In genomic region chr5:134891552-134891951, GRCm38 (mm10) we compare ENCODE assay signal across 15 mouse cellular contexts. TPM values are rescaled to one million over a fixed set of nuclear protein-coding genes. Genes with fewer than 3 reads are reported as not detected.
DNase-seq lines count a peak whose midpoint lies in the region; ATAC-seq and TF ChIP-seq lines count a peak whose summit lies in the region.
"Had no signal": no experiment of that assay in that cellular context is flagged by ENCODE, and none has a peak within 500 bp of the region (broad histone marks: within the 10 kb centered on the region; RNA-seq: fewer than 3 reads in every experiment).

No protein-coding gene starts in this region.

- H3K27ac ChIP-seq in brown adipose tissue, adult 24 weeks (replicated peaks; ENCODE audit: low read depth, low read length): peak overlapping the region; percentile 98
- H3K27ac ChIP-seq in lung, embryonic 14.5 days (ENCODE audit: low read depth): peak overlapping the region; percentile 85
- H3K27ac ChIP-seq in forebrain, embryonic 16.5 days (ENCODE audit: low read length): no peak overlapping the region
- H3K27ac ChIP-seq: forebrain, embryonic 15.5 days; midbrain, embryonic 10.5 days had no signal

- peak; percentile 56 to 81 for DNase-seq in heart, adult 18-20 months
- peak; percentile 32 to 42 for DNase-seq in heart, postnatal 36 days
- DNase-seq in lung, embryonic 14.5 days: peak; percentile 28
- DNase-seq in right cerebral cortex, postnatal 25 days: no peak
- no peak for DNase-seq in thymus, postnatal 36 days
- DNase-seq: right cerebral cortex, postnatal 4 days had no signal

- 68% methylated on average over 8 of the region's 8 CpGs for WGBS in lung, embryonic 14.5 days
- WGBS in forebrain, embryonic 16.5 days: 54% methylated on average over 8 of the region's 8 CpGs

- intact Hi-C loops in heart, postnatal 36 days (cut with DNase I): no loop called here

- no peak overlapping the region for H3K4me2 ChIP-seq in lung, embryonic 14.5 days
- H3K4me2 ChIP-seq in forebrain, embryonic 16.5 days (ENCODE audit: low read length): no peak overlapping the region
- H3K4me2 ChIP-seq: forebrain, embryonic 15.5 days had no signal

- H3K4me1 ChIP-seq in brown adipose tissue, adult 24 weeks (ENCODE audit: control insufficient read depth, insufficient read depth, insufficient read length, low read length): peaks cover 18% of the 10 kb centered on the region
- peaks cover 17% of the 10 kb centered on the region; the same call in 1 of the 2 replicates for H3K4me1 ChIP-seq in lung, embryonic 14.5 days (ENCODE audit: insufficient read depth)
- H3K4me1 ChIP-seq in forebrain, embryonic 16.5 days (replicated peaks; ENCODE audit: control insufficient read depth, insufficient read depth, low read length): no peaks in the 10 kb centered on the region
- H3K4me1 ChIP-seq: forebrain, embryonic 15.5 days had no signal

- H3K36me3 ChIP-seq in lung, embryonic 14.5 days (ENCODE audit: insufficient read depth): no peaks in the 10 kb centered on the region
- no peaks in the 10 kb centered on the region for H3K36me3 ChIP-seq in forebrain, embryonic 16.5 days (ENCODE audit: control insufficient read depth, insufficient read depth)
- H3K36me3 ChIP-seq: forebrain, embryonic 15.5 days; midbrain, embryonic 10.5 days had no signal

- H3K9ac ChIP-seq in lung, embryonic 14.5 days: no peak overlapping the region
- no peak overlapping the region for H3K9ac ChIP-seq in forebrain, embryonic 16.5 days (replicated peaks; ENCODE audit: low read depth, low read length)
- H3K9ac ChIP-seq: forebrain, embryonic 15.5 days had no signal

- no peak for TF ChIP-seq CTCF in lung, embryonic 14.5 days (IDR thresholded peaks at IDR 0.05; ENCODE audit: low read depth)

- no peaks in the 10 kb centered on the region for H3K9me3 ChIP-seq in lung, embryonic 14.5 days (ENCODE audit: low read depth, low read length)
- no peaks in the 10 kb centered on the region for H3K9me3 ChIP-seq in forebrain, embryonic 16.5 days (ENCODE audit: control insufficient read depth, low read length)
- H3K9me3 ChIP-seq: forebrain, embryonic 15.5 days; midbrain, embryonic 10.5 days had no signal

- no peaks in the 10 kb centered on the region for H3K27me3 ChIP-seq in lung, embryonic 14.5 days (ENCODE audit: insufficient read depth, low read length)
- no peaks in the 10 kb centered on the region for H3K27me3 ChIP-seq in forebrain, embryonic 16.5 days (replicated peaks; ENCODE audit: control insufficient read depth, insufficient read depth, low read length)
- H3K27me3 ChIP-seq: forebrain, embryonic 15.5 days had no signal

- no peak overlapping the region for H3K4me3 ChIP-seq in brown adipose tissue, adult 24 weeks (ENCODE audit: insufficient read depth, low read depth, low read length)
- no peak overlapping the region for H3K4me3 ChIP-seq in lung, embryonic 14.5 days (ENCODE audit: low read depth, low read length)
- no peak overlapping the region for H3K4me3 ChIP-seq in forebrain, embryonic 16.5 days (replicated peaks; ENCODE audit: low read length)
- H3K4me3 ChIP-seq: forebrain, embryonic 15.5 days; midbrain, embryonic 10.5 days had no signal

- no peak for ATAC-seq in lung, embryonic 14.5 days (ENCODE audit: insufficient read depth)
- no peak for ATAC-seq in forebrain, embryonic 16.5 days
- ATAC-seq: activated CD4-positive, CD25-positive, alpha-beta regulatory T cell, adult 4 months; forebrain, embryonic 15.5 days had no signal

RNA-seq across cellular contexts. Expression of gene Tmem270, which starts 15.0 kb away (rescaled TPM):
- not detected in 2 replicates for polyA plus RNA-seq in brown adipose tissue, adult 24 weeks (2012; ENCODE audit: insufficient read depth, insufficient read length, missing spikeins)
- not detected for total RNA-seq in heart, adult 18-20 months (2021)
- total RNA-seq in heart, postnatal 36 days (2021): not detected
- not detected in 2 replicates for polyA plus RNA-seq in lung, embryonic 14.5 days (2014; fragmentation: Nextera tagmentation; extraction: Ambion mirVana)
- not detected in 2 replicates for polyA plus RNA-seq in forebrain, embryonic 16.5 days (2015; fragmentation: Nextera tagmentation; extraction: Ambion mirVana)
- total RNA-seq: heart, postnatal 10 days had no signal
- polyA plus RNA-seq: activated CD4-positive, CD25-positive, alpha-beta regulatory T cell, adult 4 months; brain, embryonic 14.5 days; forebrain, embryonic 15.5 days; limb, embryonic 14.5 days; midbrain, embryonic 10.5 days; neural tube, embryonic 11.5 days had no signal

RNA-seq across cellular contexts. Expression of gene Cldn13, which starts 23.8 kb away (rescaled TPM):
- not detected in 2 replicates for polyA plus RNA-seq in brown adipose tissue, adult 24 weeks (2012; ENCODE audit: insufficient read depth, insufficient read length, missing spikeins)
- total RNA-seq in heart, adult 18-20 months (2021): not detected
- total RNA-seq in heart, postnatal 36 days (2021): not detected
- polyA plus RNA-seq in lung, embryonic 14.5 days (2014; fragmentation: Nextera tagmentation; extraction: Ambion mirVana): 0.39 TPM in 1 of 2 replicates, not detected in the other
- not detected in 2 replicates for polyA plus RNA-seq in forebrain, embryonic 16.5 days (2015; fragmentation: Nextera tagmentation; extraction: Ambion mirVana)
- total RNA-seq: heart, postnatal 10 days had no signal
- polyA plus RNA-seq: forebrain, embryonic 15.5 days had no signal

RNA-seq across cellular contexts. Expression of gene Mettl27, which starts 40.6 kb away (rescaled TPM):
- polyA plus RNA-seq in brown adipose tissue, adult 24 weeks (2012; ENCODE audit: insufficient read depth, insufficient read length, missing spikeins): 6.3 and 9.3 TPM in 2 replicates
- total RNA-seq in heart, adult 18-20 months (2021): 1 to 10 TPM; 5.7 to 7.2 TPM
- 1 to 10 TPM; 7.3 to 7.5 TPM for total RNA-seq in heart, postnatal 36 days (2021)
- polyA plus RNA-seq in lung, embryonic 14.5 days (2014; fragmentation: Nextera tagmentation; extraction: Ambion mirVana): 23.0 and 23.9 TPM in 2 replicates
- 8.4 and 10.6 TPM in 2 replicates for polyA plus RNA-seq in forebrain, embryonic 16.5 days (2015; fragmentation: Nextera tagmentation; extraction: Ambion mirVana)

RNA-seq across cellular contexts. Expression of gene Cldn4, which starts 55.2 kb away (rescaled TPM):
- polyA plus RNA-seq in brown adipose tissue, adult 24 weeks (2012; ENCODE audit: insufficient read depth, insufficient read length, missing spikeins): not detected in 2 replicates
- total RNA-seq in heart, adult 18-20 months (2021): under 1 TPM in 1 of 2 experiments, not detected in 1; 0.62 TPM
- total RNA-seq in heart, postnatal 36 days (2021): not detected
- 41.9 and 42.4 TPM in 2 replicates for polyA plus RNA-seq in lung, embryonic 14.5 days (2014; fragmentation: Nextera tagmentation; extraction: Ambion mirVana)
- polyA plus RNA-seq in forebrain, embryonic 16.5 days (2015; fragmentation: Nextera tagmentation; extraction: Ambion mirVana): not detected in 2 replicates
- polyA plus RNA-seq: activated CD4-positive, CD25-positive, alpha-beta regulatory T cell, adult 4 months; forebrain, embryonic 15.5 days had no signal

Comparison
In these comparisons a context has a peak if more than half of its experiments do, and no peak if none do; other contexts are left out.
1. DNase-seq: peak in heart, adult 18-20 months (2 of 2), heart, postnatal 36 days (2 of 2) and lung, embryonic 14.5 days (single experiment); none in right cerebral cortex, postnatal 25 days (single experiment) and thymus, postnatal 36 days (0 of 2).